15 mouse cellular contexts compared by ENCODE assay signal in the genomic region with DNA sequence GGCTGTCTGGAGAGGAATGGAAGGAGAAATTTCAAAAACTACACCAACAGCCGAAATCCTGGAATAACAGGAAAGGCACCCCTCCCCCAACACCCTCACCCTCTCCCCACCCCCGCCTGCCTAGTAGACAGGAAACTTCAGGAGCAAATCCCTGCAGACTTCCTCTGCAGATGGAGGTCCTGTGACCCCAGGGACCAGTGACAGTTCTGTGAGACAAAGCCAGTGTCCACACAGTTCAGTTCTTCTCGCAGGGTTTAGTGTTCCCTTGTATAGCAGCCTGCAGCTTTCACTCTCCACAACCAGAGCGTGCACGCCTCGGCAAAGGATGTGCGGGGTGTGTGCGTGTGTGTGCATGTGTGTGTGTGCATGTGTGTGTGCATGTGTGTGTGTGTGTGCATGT. TPM values are rescaled to one million over a fixed set of nuclear protein-coding genes. Genes with fewer than 3 reads are reported as not detected.
DNase-seq lines count a peak whose midpoint lies in the region; ATAC-seq lines count a peak whose summit lies in the region.
"Had no signal": no experiment of that assay in that cellular context is flagged by ENCODE, and none has a peak within 500 bp of the region (broad histone marks: within the 10 kb centered on the region; RNA-seq: fewer than 3 reads in every experiment).

No protein-coding gene starts in this region.

- H3K9me3 ChIP-seq in lung, embryonic 16.5 days (ENCODE audit: control insufficient read depth, low read length): no peaks in the 10 kb centered on the region
- no peaks in the 10 kb centered on the region for H3K9me3 ChIP-seq in heart, embryonic 13.5 days
- H3K9me3 ChIP-seq in limb, embryonic 11.5 days (ENCODE audit: control insufficient read depth, low read length): no peaks in the 10 kb centered on the region
- H3K9me3 ChIP-seq: embryonic facial prominence, embryonic 15.5 days had no signal

- peak; percentile 34 for ATAC-seq in lung, embryonic 16.5 days (ENCODE audit: low read depth)
- no peak for ATAC-seq in heart, embryonic 13.5 days (ENCODE audit: extremely low read depth, insufficient number of reproducible peaks, low FRiP score, low TSS enrichment)
- peak; percentile 19; the same call in 1 of the 2 replicates for ATAC-seq in limb, embryonic 11.5 days (ENCODE audit: insufficient number of reproducible peaks, low FRiP score, low TSS enrichment, low read depth)
- ATAC-seq: Patski had no signal

- H3K4me2 ChIP-seq in lung, embryonic 16.5 days (ENCODE audit: low read depth, low read length): no peak overlapping the region
- H3K4me2 ChIP-seq in heart, embryonic 13.5 days: 0 out of 2 replicates have a peak overlapping the region, but pooled peaks have one; percentile 16
- H3K4me2 ChIP-seq in limb, embryonic 11.5 days (ENCODE audit: low read depth, severe bottlenecking): no peak overlapping the region
- H3K4me2 ChIP-seq: embryonic facial prominence, embryonic 15.5 days; hindbrain, embryonic 14.5 days had no signal

- intact Hi-C loops in heart, postnatal 36 days (cut with DNase I): loop anchor here (2.0 kb wide), 1 partner anchor 14 kb away; no protein-coding TSS in a partner anchor

- 48% methylated on average over 8 of the region's 8 CpGs for WGBS in lung, embryonic 16.5 days
- WGBS in heart, embryonic 13.5 days: 72% methylated on average over 8 of the region's 8 CpGs
- 71% methylated on average over 8 of the region's 8 CpGs for WGBS in limb, embryonic 11.5 days

- peak; percentile 96 for DNase-seq in heart, adult 11 months
- DNase-seq in heart, postnatal 36 days: no peak
- no peak for DNase-seq in lung, postnatal 14 days
- DNase-seq in limb, embryonic 11.5 days (ENCODE audit: low spot score): no peak
- no peak for DNase-seq in cerebellum, postnatal 36 days
- no peak for DNase-seq in layer of hippocampus, postnatal 36 days
- DNase-seq: adrenal gland, postnatal 25 days; B cell, adult 2 months; cerebellum, adult 11-12 months; lung, postnatal 4 days had no signal

- no peak overlapping the region for H3K4me3 ChIP-seq in lung, embryonic 16.5 days (ENCODE audit: low read length)
- H3K4me3 ChIP-seq in heart, embryonic 13.5 days: no peak overlapping the region
- H3K4me3 ChIP-seq in limb, embryonic 11.5 days (ENCODE audit: low read depth, low read length): no peak overlapping the region
- H3K4me3 ChIP-seq: embryonic facial prominence, embryonic 15.5 days had no signal

- H3K4me1 ChIP-seq in lung, embryonic 16.5 days (replicated peaks; ENCODE audit: control insufficient read depth, insufficient read depth, low read length): peaks cover 23% of the 10 kb centered on the region
- H3K4me1 ChIP-seq in heart, embryonic 13.5 days: peaks cover 39% of the 10 kb centered on the region
- H3K4me1 ChIP-seq in limb, embryonic 11.5 days (ENCODE audit: control insufficient read depth, insufficient read depth, low read length): peaks cover 5% of the 10 kb centered on the region; the same call in 1 of the 2 replicates

- no peak overlapping the region for H3K9ac ChIP-seq in lung, embryonic 16.5 days (ENCODE audit: low read length)
- H3K9ac ChIP-seq in heart, embryonic 13.5 days: 0 out of 2 replicates have a peak overlapping the region, but pooled peaks have one; percentile 10
- no peak overlapping the region for H3K9ac ChIP-seq in limb, embryonic 11.5 days (ENCODE audit: low read length)
- H3K9ac ChIP-seq: embryonic facial prominence, embryonic 15.5 days; hindbrain, embryonic 14.5 days had no signal

- H3K27me3 ChIP-seq in lung, embryonic 16.5 days (ENCODE audit: control insufficient read depth, insufficient read depth, low read depth, low read length): no peaks in the 10 kb centered on the region
- H3K27me3 ChIP-seq in heart, embryonic 13.5 days (replicated peaks): no peaks in the 10 kb centered on the region
- no peaks in the 10 kb centered on the region for H3K27me3 ChIP-seq in limb, embryonic 11.5 days (ENCODE audit: control insufficient read depth, insufficient read depth, low read length)
- H3K27me3 ChIP-seq: Patski had no signal

- peak overlapping the region; percentile 71 for H3K27ac ChIP-seq in lung, embryonic 16.5 days (ENCODE audit: low read length)
- peak overlapping the region; percentile 67 for H3K27ac ChIP-seq in heart, embryonic 13.5 days (replicated peaks)
- no peak overlapping the region for H3K27ac ChIP-seq in limb, embryonic 11.5 days (replicated peaks; ENCODE audit: low read depth, low read length)
- H3K27ac ChIP-seq: embryonic facial prominence, embryonic 15.5 days; hindbrain, embryonic 14.5 days had no signal

- no peaks in the 10 kb centered on the region for H3K36me3 ChIP-seq in lung, embryonic 16.5 days (ENCODE audit: control insufficient read depth, insufficient read depth, low read length)
- no peaks in the 10 kb centered on the region for H3K36me3 ChIP-seq in heart, embryonic 13.5 days
- H3K36me3 ChIP-seq in limb, embryonic 11.5 days (ENCODE audit: control insufficient read depth, insufficient read depth, low read length): no peaks in the 10 kb centered on the region
- H3K36me3 ChIP-seq: embryonic facial prominence, embryonic 15.5 days had no signal

RNA-seq across cellular contexts. Expression of gene Ralb, which starts 6.3 kb away (rescaled TPM):
- 10 to 100 TPM; 30.9 to 31.1 TPM for total RNA-seq in heart, postnatal 36 days (2021)
- 252 TPM in 2 replicates for polyA plus RNA-seq in lung, embryonic 16.5 days (2015; fragmentation: Nextera tagmentation; extraction: Ambion mirVana)
- polyA plus RNA-seq in heart, embryonic 13.5 days (2015; fragmentation: Nextera tagmentation; extraction: Ambion mirVana): 154 and 158 TPM in 2 replicates
- polyA plus RNA-seq in limb, embryonic 11.5 days (2014; fragmentation: Nextera tagmentation; extraction: Ambion mirVana): 85.5 and 91.0 TPM in 2 replicates
- total RNA-seq in layer of hippocampus, postnatal 36 days (2021): 10 to 100 TPM; 23.3 to 23.7 TPM

RNA-seq across cellular contexts. Expression of gene Tmem185b, which starts 15.1 kb away (rescaled TPM):
- total RNA-seq in heart, postnatal 36 days (2021): 10 to 100 TPM; 13.3 to 14.4 TPM
- polyA plus RNA-seq in lung, embryonic 16.5 days (2015; fragmentation: Nextera tagmentation; extraction: Ambion mirVana): 30.6 and 32.7 TPM in 2 replicates
- 22.1 and 24.2 TPM in 2 replicates for polyA plus RNA-seq in heart, embryonic 13.5 days (2015; fragmentation: Nextera tagmentation; extraction: Ambion mirVana)
- polyA plus RNA-seq in limb, embryonic 11.5 days (2014; fragmentation: Nextera tagmentation; extraction: Ambion mirVana): 21.1 and 24.2 TPM in 2 replicates
- total RNA-seq in layer of hippocampus, postnatal 36 days (2021): 10 to 100 TPM; 18.0 to 20.2 TPM
